Mouse (Mus musculus) cerebellum, adult 11-12 months (tissue): ENCODE measurements around the gene Troap.
"Not testable (repeated sequence)": the region's sequence is repeated elsewhere in the genome, so short reads cannot be mapped to it uniquely, and the experiment has no call there.

Experiments used
- DNase-seq: peaks from one replicate; pipeline ENCODE4 v3.0.0; 2022

The Troap gene

GRCm38 (mm10) chr15:99040920-99041856, 33.2 kb upstream of the Troap start:
- DNase-seq: no peak

DNA sequence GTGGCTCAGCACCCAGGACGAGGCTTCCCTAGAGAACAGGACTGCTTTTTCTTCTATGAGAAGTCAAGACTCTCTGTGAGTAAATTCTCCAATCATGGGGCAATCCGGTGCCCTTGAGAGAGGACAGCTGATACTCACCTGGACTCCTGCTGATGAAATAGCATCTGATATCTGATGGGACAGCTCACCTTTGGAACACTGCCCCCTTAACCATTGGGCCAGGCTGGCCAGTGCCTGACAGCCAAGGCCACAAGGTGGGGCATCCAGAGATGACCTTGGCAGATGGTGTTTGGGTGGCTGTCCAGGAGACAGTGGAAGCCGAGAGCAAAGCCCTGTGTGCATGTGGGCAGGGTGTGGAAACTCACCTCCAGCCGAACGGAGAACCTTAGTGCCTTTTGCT, 32.0 kb upstream of the Troap start:
- DNase-seq: no peak

GRCm38 (mm10) chr15:99044854-99045253, 29.5 kb upstream of the Troap start:
- DNase-seq: no peak

- not testable (repeated sequence) for DNase-seq
These were observed 28.6 kb upstream of the Troap start for GRCm38 (mm10) chr15:99045734-99046133.

- peak; percentile 28 for DNase-seq
These were observed 24.7 kb upstream of the Troap start for GRCm38 (mm10) chr15:99049473-99050253.

- DNase-seq: no peak
These were observed 21.0 kb upstream of the Troap start for GRCm38 (mm10) chr15:99053373-99053772.

DNA sequence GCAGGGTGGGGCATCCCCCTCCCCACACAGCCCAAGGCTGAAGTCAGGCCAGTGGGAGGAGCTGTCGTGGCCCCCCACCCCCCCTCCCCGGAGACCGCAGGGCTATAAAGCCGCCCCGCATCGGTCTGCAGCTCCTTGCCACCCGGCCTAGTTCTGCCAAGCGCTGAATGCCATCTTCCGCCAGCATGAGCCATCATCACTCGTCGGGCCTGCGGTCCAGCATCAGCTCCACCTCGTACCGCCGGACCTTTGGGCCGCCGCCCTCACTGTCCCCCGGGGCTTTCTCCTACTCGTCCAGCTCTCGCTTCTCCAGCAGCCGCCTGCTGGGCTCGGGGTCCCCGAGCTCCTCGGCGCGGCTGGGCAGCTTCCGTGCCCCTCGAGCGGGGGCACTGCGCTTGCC, 19.3 kb upstream of the Troap start, which contains the start of gene Prph:
TSS of gene Prph (plus strand) at position 135 of the 400 bp plus-strand sequence.
- no peak for DNase-seq

GRCm38 (mm10) chr15:99055511-99055961, 18.8 kb upstream of the Troap start:
- DNase-seq: no peak

DNA sequence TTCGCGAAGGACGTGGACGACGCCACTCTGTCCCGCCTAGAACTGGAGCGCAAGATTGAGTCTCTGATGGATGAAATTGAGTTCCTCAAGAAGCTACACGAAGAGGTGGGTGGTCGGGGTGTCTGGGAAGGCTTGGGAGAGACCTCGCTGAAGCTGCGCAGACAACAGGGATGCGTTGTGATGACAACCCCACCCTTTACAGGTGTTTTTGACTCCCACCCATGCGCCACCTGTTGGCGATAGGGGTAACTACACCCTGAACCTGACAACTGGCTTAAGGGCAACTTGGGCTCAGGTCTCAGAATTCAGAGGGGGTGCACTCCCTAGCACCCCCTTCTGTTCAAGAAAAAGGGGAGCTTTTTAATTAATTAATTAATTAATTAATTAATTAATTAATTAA, 18.0 kb upstream of the Troap start:
- DNase-seq: no peak

- no peak for DNase-seq
These were observed 8.7 kb upstream of the Troap start for GRCm38 (mm10) chr15:99065557-99066165.

DNA sequence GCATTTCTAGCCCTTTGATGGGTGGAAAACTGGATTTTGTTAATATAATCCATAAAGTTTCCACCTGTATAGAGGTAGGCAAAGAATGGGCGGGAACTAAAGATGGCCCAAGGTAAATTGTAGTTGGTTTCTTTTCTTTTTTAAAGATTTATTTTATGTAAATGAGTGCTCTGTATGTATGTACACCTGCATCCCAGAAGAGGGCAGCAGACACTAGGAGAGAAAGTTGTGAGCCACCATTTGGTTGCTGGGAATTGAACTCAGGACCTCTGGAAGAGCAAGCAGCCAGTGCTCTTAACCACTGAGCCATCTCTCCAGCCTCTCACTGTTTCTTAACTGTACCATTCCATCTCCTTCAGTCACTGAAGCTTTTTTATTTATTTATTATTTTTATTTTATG, 2.4 kb upstream of the Troap start:
- DNase-seq: no peak

GRCm38 (mm10) chr15:99074600-99075333, 392 bp downstream of the Troap start:
- peak; percentile 99 for DNase-seq

DNA sequence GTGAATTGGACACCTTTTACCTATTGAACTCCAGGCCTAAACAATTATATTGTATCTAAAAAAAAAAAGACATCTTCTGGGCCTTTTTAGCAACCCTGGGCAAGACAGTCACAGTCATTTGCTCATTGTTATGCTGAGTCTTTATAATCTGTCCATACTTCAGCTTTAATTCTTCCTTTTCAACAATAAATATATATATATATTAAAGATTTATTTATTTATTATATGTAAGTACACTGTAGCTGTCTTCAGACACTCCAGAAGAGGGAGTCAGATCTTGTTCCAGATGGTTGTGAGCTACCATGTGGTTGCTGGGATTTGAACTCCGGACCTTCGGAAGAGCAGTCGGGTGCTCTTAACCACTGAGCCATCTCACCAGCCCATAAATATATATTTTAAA, 1.6 kb downstream of the Troap start:
- not testable (repeated sequence) for DNase-seq

DNA sequence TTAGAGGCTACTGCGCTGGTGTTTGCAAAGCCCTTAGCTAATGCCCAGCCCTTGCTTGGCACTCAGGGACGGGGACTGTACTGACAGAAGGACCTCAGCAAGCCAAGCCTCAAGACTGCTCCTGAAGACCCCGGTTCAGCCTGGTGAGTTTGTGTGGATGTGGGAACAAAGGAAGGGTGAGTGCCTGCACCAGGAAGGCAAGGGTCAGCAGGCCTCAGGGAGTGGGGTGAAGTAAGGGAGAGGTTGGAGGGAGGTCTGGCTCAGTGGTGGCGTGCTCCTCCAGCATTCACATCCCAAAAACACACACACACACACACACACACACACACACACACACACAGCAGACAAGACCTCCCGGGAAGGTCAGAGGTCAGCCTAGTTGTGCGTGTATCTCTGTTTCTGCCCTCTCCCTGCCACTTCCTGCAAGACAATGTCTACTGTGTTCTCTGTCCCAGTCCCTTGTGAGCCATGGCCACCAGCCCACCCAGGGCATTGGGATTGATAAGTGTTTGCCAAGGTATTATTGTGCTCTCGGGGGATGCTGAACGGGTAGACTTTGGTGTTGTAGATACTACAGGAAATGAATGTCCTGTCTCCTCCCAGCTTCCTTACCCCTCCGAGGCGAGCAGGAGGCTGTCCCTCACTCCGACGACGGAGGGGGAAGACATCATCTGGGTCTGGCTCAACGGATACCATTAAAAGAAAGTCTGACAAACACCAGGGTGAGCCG, 4.0 kb downstream of the Troap start:
- no peak for DNase-seq

GRCm38 (mm10) chr15:99079804-99080203, 5.4 kb downstream of the Troap start:
- no peak for DNase-seq

- DNase-seq: no peak
These were observed 7.9 kb downstream of the Troap start for GRCm38 (mm10) chr15:99082322-99082721.

DNA sequence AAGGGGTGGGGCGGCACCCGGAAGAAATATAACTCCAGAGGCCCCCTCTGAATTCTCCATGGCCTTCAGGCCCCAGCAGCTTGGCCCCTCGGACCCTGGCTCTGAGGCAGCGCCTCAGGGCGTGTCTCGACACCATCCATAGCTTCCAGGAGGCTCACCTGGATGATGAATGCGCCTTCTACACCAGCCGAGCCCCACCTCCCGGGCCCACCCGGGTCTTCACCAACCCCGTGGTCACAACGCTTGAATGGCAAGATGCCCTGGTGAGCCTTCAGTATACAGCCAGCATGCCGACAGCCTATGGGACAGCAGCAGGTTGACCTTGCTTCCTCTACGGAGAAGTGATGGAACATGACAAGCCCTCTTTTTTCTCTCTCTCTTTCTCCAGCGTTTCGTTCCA, 8.5 kb downstream of the Troap start:
- no peak for DNase-seq

DNA sequence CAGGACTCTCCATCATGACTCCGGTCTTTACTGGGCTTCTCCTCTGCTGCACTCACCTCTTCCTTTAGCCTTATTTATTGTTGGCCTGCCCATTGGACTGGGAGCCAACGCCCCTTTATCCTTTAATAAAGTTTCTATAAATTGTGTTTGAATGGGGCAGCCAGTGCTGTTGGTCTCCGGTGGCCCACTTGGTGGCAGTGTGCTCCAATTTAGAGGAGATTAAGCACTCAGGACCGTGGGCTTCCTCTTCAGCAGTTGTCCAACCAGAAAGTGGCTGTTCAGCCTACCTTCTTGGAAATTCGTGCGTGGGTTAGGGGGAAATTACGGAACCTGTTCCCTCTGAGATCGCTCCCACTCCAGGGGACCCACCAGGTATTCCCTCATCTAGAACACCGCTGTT, 8.9 kb downstream of the Troap start:
- DNase-seq: no peak

GRCm38 (mm10) chr15:99083867-99084557, 9.6 kb downstream of the Troap start:
- DNase-seq: no peak

- DNase-seq: no peak
These were observed 10.2 kb downstream of the Troap start for GRCm38 (mm10) chr15:99084618-99085017.

GRCm38 (mm10) chr15:99085997-99086396, 11.6 kb downstream of the Troap start:
- no peak for DNase-seq
